Mouse (Mus musculus) intestine, embryonic 16.5 days (tissue): ENCODE measurements around the gene Bad. TPM values are rescaled to one million over a fixed set of nuclear protein-coding genes. Genes with fewer than 3 reads are reported as not detected.
"Not testable (repeated sequence)": the region's sequence is repeated elsewhere in the genome, so short reads cannot be mapped to it uniquely, and the experiment has no call there.

Source experiments
- ATAC-seq: fragments of 200-750 bp; cut with Nextera tagmentation; 2 replicates; pipeline ENCODE4 v1.8.0; 2017; ENCODE audit warnings: moderate TSS enrichment, moderate library complexity
- H3K27ac ChIP-seq: fragments of 300-500 bp; sonication (generic); 2 replicates; pipeline ENCODE4 v1.5.1; 2014; ENCODE audit warnings: mild to moderate bottlenecking, low read length
- H3K27me3 ChIP-seq: fragments of 300-500 bp; sonication (generic); replicated peaks from 2 replicates; pipeline ENCODE4 v1.6.1; 2014; ENCODE audit warnings: low read length, control low read depth, mixed read lengths; ENCODE audit not compliant: control insufficient read depth, insufficient read depth
- H3K36me3 ChIP-seq: fragments of 300-500 bp; sonication (generic); 2 replicates; pipeline ENCODE4 v1.6.1; 2014; ENCODE audit warnings: low read length, control low read depth; ENCODE audit not compliant: control insufficient read depth, insufficient read depth
- H3K4me1 ChIP-seq: fragments of 300-500 bp; sonication (generic); 2 replicates; pipeline ENCODE4 v1.6.1; 2014; ENCODE audit warnings: low read length, control low read depth, mixed read lengths; ENCODE audit not compliant: control insufficient read depth, insufficient read depth
- H3K4me2 ChIP-seq: fragments of 300-500 bp; sonication (generic); 2 replicates; pipeline ENCODE4 v1.6.1; 2014; ENCODE audit warnings: low read depth, low read length, control low read depth
- H3K4me3 ChIP-seq: fragments of 300-500 bp; sonication (generic); 2 replicates; pipeline ENCODE4 v1.5.1; 2014; ENCODE audit warnings: mild to moderate bottlenecking, low read length
- H3K9ac ChIP-seq: fragments of 300-500 bp; sonication (generic); 2 replicates; pipeline ENCODE4 v1.6.1; 2014; ENCODE audit warnings: low read depth, low read length
- H3K9me3 ChIP-seq: fragments of 300-500 bp; sonication (generic); 2 replicates; pipeline ENCODE4 v1.6.1; 2016; ENCODE audit warnings: low read length, control low read depth; ENCODE audit not compliant: control insufficient read depth
- WGBS: fragments of 180-500 bp; shearing (Covaris S2); extraction: QIAGEN DNeasy Blood & Tissue Kit; methylation state at CpG from one replicate; pipeline ENCODE4 v1.1.7; 2014; 5-methylcytosine and 5-hydroxymethylcytosine counted together
- polyA plus RNA-seq: library from polyadenylated mRNA; unstranded; fragments of >200 nt; fragmentation: Nextera tagmentation; extraction: Ambion mirVana; gene quantifications from 2 replicates; pipeline ENCODE4 v1.2.1, GENCODE M21; 2015

Gene Bad
- polyA plus RNA-seq, 1 experiment from 2014 or later = 80.5 TPM

DNA sequence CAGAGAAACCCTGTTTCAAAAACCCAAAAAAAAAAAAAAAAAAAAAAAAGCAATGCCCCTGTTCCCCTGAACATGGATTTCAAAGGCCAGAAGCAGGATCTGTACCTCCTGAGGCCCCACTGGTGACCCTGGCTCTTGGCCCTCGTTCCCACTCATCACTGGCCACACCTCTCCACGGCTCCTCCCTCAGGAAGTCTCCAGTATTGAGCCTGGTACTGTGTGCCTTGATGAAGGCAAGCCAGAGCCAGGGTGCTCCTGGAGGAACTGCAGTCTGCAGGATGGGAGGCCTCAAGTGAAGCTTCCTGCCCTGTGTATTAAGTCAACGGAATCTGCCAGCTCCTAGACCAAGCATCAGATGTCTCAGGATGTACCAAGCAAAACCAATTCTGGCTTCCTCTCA is 35.5 kb upstream of the Bad start:
- Histone ChIP-seq H3K4me3 (no peak overlapping the region), H3K27ac (no peak overlapping the region), H3K27me3 (no peaks in the 10 kb centered on the region), H3K4me1 (peaks cover 11% of the 10 kb centered on the region), H3K9me3 (no peaks in the 10 kb centered on the region), H3K36me3 (peaks cover 6% of the 10 kb centered on the region; the same call in 1 of the 2 replicates), H3K4me2 (no peak overlapping the region), H3K9ac (0 out of 2 replicates have a peak overlapping the region, but pooled peaks have one; percentile 14)
- 74% methylated on average over 3 of the region's 3 CpGs for WGBS
- no peak for ATAC-seq

- peaks cover 13% of the 10 kb centered on the region for H3K36me3 ChIP-seq
- peaks cover 14% of the 10 kb centered on the region for H3K4me1 ChIP-seq
- H3K9ac ChIP-seq = no peak overlapping the region
- no peaks in the 10 kb centered on the region for H3K27me3 ChIP-seq
- no peak overlapping the region for H3K27ac ChIP-seq
- no peak overlapping the region for H3K4me2 ChIP-seq
- no peak for ATAC-seq
- H3K4me3 ChIP-seq = no peak overlapping the region
- 88% methylated on average over 8 of the region's 8 CpGs for WGBS
- no peaks in the 10 kb centered on the region for H3K9me3 ChIP-seq
Measured at GRCm38 (mm10) chr19:6907094-6907493, 34.6 kb upstream of the Bad start.

- Histone ChIP-seq H3K4me1 (peaks cover 17% of the 10 kb centered on the region), H3K27ac (no peak overlapping the region), H3K4me3 (peak overlapping the region; percentile 60), H3K27me3 (no peaks in the 10 kb centered on the region), H3K36me3 (peaks cover 22% of the 10 kb centered on the region), H3K9ac (peak overlapping the region; percentile 41), H3K9me3 (no peaks in the 10 kb centered on the region), H3K4me2 (peak overlapping the region; percentile 58)
- WGBS = 80% methylated on average over 7 of the region's 7 CpGs
- no peak for ATAC-seq
Measured at GRCm38 (mm10) chr19:6907811-6908540, 33.7 kb upstream of the Bad start.

- no peaks in the 10 kb centered on the region for H3K9me3 ChIP-seq
- peak overlapping the region; percentile 77 for H3K9ac ChIP-seq
- H3K4me2 ChIP-seq = peak overlapping the region; percentile 58
- peak overlapping the region; percentile 99 for H3K27ac ChIP-seq
- peak overlapping the region; percentile 60 for H3K4me3 ChIP-seq
- 4% methylated on average over 11 of the region's 11 CpGs for WGBS
- H3K4me1 ChIP-seq = peaks cover 17% of the 10 kb centered on the region
- no peaks in the 10 kb centered on the region for H3K27me3 ChIP-seq
- ATAC-seq = no peak; the same call in 1 of the 2 replicates
- peaks cover 26% of the 10 kb centered on the region for H3K36me3 ChIP-seq
Measured at GRCm38 (mm10) chr19:6909021-6909420, 32.6 kb upstream of the Bad start.

DNA sequence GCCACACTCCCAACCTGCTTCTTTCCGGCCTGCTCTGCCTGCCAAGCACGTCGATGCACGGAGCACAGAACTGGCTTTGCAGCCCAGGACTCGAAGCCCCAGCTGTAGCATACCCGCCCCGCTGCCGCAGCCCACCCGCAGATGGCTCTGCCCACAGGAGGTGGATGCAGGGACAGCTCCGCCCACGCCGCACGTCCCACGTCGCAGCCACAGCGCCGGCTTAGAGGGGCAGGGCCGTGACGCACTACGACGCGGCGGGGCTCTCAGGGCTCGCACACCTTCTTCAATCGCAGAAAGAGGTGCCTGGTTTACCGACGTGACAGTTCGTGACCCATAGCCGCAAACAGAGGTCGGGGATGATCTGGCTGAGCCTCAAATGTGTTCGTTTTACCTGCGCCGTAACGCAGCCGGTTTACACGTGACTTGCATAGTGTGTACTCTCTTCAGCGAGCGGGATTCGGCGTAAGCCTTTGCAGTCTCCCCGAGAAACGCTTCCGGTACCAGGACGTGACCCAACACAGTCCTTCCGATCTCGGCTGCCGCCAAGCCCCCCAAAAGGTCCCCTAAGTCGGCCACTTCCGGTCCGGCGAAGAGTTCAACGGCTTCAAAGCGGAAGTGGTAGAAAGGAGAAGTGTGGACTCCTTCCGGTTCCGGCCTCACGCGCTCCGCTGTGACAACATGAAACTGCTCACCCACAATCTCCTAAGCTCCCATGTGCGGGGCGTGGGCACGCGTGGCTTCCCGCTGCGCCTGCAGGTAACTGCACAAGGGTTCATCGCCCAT is 32.0 kb upstream of the Bad start, which contains the start of the genes Trmt112 and Prdx5:
Gene Trmt112 (plus strand): TSS at position 192 of the 783 bp plus-strand sequence.
Gene Prdx5 (minus strand): TSS at position 600 of the 783 bp plus-strand sequence.
- peaks cover 17% of the 10 kb centered on the region for H3K4me1 ChIP-seq
- no peaks in the 10 kb centered on the region for H3K27me3 ChIP-seq
- WGBS = under 1% methylated on average over 65 of the region's 65 CpGs
- no peaks in the 10 kb centered on the region for H3K9me3 ChIP-seq
- H3K4me3 ChIP-seq = peak within 1 kb of the TSS; percentile 60
- peak within 1 kb of the TSS; percentile 58 for H3K4me2 ChIP-seq
- peaks cover 22% of the 10 kb centered on the region for H3K36me3 ChIP-seq
- peak within 1 kb of the TSS; percentile 77 for H3K9ac ChIP-seq
- ATAC-seq = peak; percentile 94
- H3K27ac ChIP-seq = peak within 1 kb of the TSS; percentile 99

DNA sequence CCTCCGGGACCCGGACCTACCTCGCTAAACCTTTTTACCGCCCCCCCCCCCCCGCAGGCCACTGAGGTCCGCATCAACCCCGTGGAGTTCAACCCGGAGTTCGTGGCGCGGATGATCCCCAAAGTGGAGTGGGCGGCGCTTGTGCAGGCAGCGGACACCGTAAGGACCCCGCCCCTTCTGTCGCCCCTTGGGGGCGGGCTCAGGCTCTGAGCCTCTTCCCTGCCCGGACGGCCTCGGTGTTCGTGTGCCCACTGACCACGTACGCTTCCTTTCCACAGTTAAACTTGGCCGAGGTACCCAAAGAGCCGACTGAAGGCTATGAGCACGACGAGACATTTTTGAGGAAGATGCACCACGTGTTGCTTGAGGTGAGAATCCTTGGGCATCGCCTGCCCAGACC is 31.4 kb upstream of the Bad start:
- not testable (repeated sequence) for H3K27me3 ChIP-seq, H3K9me3 ChIP-seq
- Histone ChIP-seq H3K4me1 (peaks cover 17% of the 10 kb centered on the region), H3K4me3 (peak overlapping the region; percentile 60), H3K9ac (peak overlapping the region; percentile 77), H3K27ac (peak overlapping the region; percentile 99), H3K36me3 (peaks cover 22% of the 10 kb centered on the region), H3K4me2 (peak overlapping the region; percentile 58)
- 0% methylated on average over 30 of the region's 30 CpGs for WGBS
- ATAC-seq = peak; percentile 48

- no peak for ATAC-seq
- Histone ChIP-seq H3K4me3 (peak overlapping the region; percentile 28), H3K36me3 (peaks cover 19% of the 10 kb centered on the region), H3K4me1 (peaks cover 19% of the 10 kb centered on the region), H3K27ac (peak overlapping the region; percentile 23; the same call in 1 of the 2 replicates), H3K27me3 (no peaks in the 10 kb centered on the region), H3K9ac (peak overlapping the region; percentile 49), H3K4me2 (peak overlapping the region; percentile 58), H3K9me3 (no peaks in the 10 kb centered on the region)
- 81% methylated on average over 19 of the region's 19 CpGs for WGBS
Measured at GRCm38 (mm10) chr19:6911101-6912074, 30.3 kb upstream of the Bad start.

- no peaks in the 10 kb centered on the region for H3K27me3 ChIP-seq
- no peaks in the 10 kb centered on the region for H3K9me3 ChIP-seq
- H3K4me1 ChIP-seq = peaks cover 22% of the 10 kb centered on the region
- no peak overlapping the region for H3K9ac ChIP-seq
- no peak overlapping the region for H3K4me3 ChIP-seq
- no peak overlapping the region for H3K4me2 ChIP-seq
- WGBS = 93% methylated on average over 15 of the region's 15 CpGs
- H3K27ac ChIP-seq = no peak overlapping the region
- no peak for ATAC-seq
- H3K36me3 ChIP-seq = peaks cover 22% of the 10 kb centered on the region
Measured at GRCm38 (mm10) chr19:6912205-6912970, 29.3 kb upstream of the Bad start.
